ENCODE assay signal across 9 mouse cellular contexts in genomic region chr7:141193348-141193856, GRCm38 (mm10). TPM values are rescaled to one million over a fixed set of nuclear protein-coding genes. Genes with fewer than 3 reads are reported as not detected.
DNase-seq lines count a peak whose midpoint lies in the region; ATAC-seq and TF ChIP-seq lines count a peak whose summit lies in the region.
"Had no signal": no experiment of that assay in that cellular context is flagged by ENCODE, and none has a peak within 500 bp of the region (broad histone marks: within the 10 kb centered on the region; RNA-seq: fewer than 3 reads in every experiment).

No protein-coding gene starts in this region.

- TF ChIP-seq CTCF in G1E (IDR thresholded peaks at IDR 0.05; ENCODE audit: low read depth, low read length): no peak

- 0% methylated on average over 32 of the region's 43 CpGs for WGBS in hindbrain, embryonic 15.5 days
- under 1% methylated on average over 20 of the region's 43 CpGs for WGBS in limb, embryonic 14.5 days
- WGBS in midbrain, embryonic 12.5 days: 0% methylated on average over 36 of the region's 43 CpGs

- H3K4me1 ChIP-seq in G1E (ENCODE audit: insufficient read depth, low read depth, low read length): peaks cover 62% of the 10 kb centered on the region
- peaks cover 29% of the 10 kb centered on the region for H3K4me1 ChIP-seq in hindbrain, embryonic 15.5 days (replicated peaks)
- peaks cover 13% of the 10 kb centered on the region for H3K4me1 ChIP-seq in limb, embryonic 14.5 days (ENCODE audit: control insufficient read depth, insufficient read depth, low read length)
- H3K4me1 ChIP-seq in midbrain, embryonic 12.5 days: peaks cover 28% of the 10 kb centered on the region

- H3K4me2 ChIP-seq in hindbrain, embryonic 15.5 days: peak overlapping the region; percentile 100
- H3K4me2 ChIP-seq in limb, embryonic 14.5 days (replicated peaks; ENCODE audit: low read depth, low read length, severe bottlenecking): peak overlapping the region; percentile 96
- peak overlapping the region; percentile 93 for H3K4me2 ChIP-seq in midbrain, embryonic 12.5 days (replicated peaks)

- peaks cover 52% of the 10 kb centered on the region for H3K36me3 ChIP-seq in G1E (replicated peaks)
- peaks cover 33% of the 10 kb centered on the region for H3K36me3 ChIP-seq in hindbrain, embryonic 15.5 days
- H3K36me3 ChIP-seq in limb, embryonic 14.5 days (ENCODE audit: control insufficient read depth, insufficient read depth, low read length): peaks cover 39% of the 10 kb centered on the region
- H3K36me3 ChIP-seq in midbrain, embryonic 12.5 days: peaks cover 36% of the 10 kb centered on the region

- H3K9me3 ChIP-seq in G1E (replicated peaks): no peaks in the 10 kb centered on the region
- H3K9me3 ChIP-seq in hindbrain, embryonic 15.5 days: no peaks in the 10 kb centered on the region
- H3K9me3 ChIP-seq in limb, embryonic 14.5 days (ENCODE audit: control insufficient read depth, low read length): no peaks in the 10 kb centered on the region
- H3K9me3 ChIP-seq in midbrain, embryonic 12.5 days: no peaks in the 10 kb centered on the region

- no peaks in the 10 kb centered on the region; the same call in 1 of the 2 replicates for H3K27me3 ChIP-seq in G1E (ENCODE audit: insufficient read depth, low read length)
- no peaks in the 10 kb centered on the region for H3K27me3 ChIP-seq in hindbrain, embryonic 15.5 days
- H3K27me3 ChIP-seq in limb, embryonic 14.5 days (ENCODE audit: control insufficient read depth, insufficient read depth, low read length): no peaks in the 10 kb centered on the region
- no peaks in the 10 kb centered on the region for H3K27me3 ChIP-seq in midbrain, embryonic 12.5 days

- peak overlapping the region; percentile 87 for H3K27ac ChIP-seq in hindbrain, embryonic 15.5 days (replicated peaks)
- H3K27ac ChIP-seq in limb, embryonic 14.5 days (replicated peaks; ENCODE audit: low read depth, low read length): peak overlapping the region; percentile 79
- H3K27ac ChIP-seq in midbrain, embryonic 12.5 days (replicated peaks): peak overlapping the region; percentile 85

- TF ChIP-seq POLR2A in limb, embryonic 14.5 days (IDR thresholded peaks at IDR 0.05; ENCODE audit: borderline replicate concordance, extremely low read depth, insufficient read depth, insufficient read length): no peak

- DNase-seq in heart, adult 11 months: peak; percentile 95
- DNase-seq in heart, adult 8-10 months (ENCODE audit: low spot score): no peak
- peak; percentile 39 for DNase-seq in G1E (ENCODE audit: low spot score)
- no peak for DNase-seq in limb, embryonic 14.5 days (ENCODE audit: low spot score)
- peak; percentile 67 for DNase-seq in thymus, postnatal 4 days

- peak overlapping the region; percentile 98 for H3K9ac ChIP-seq in hindbrain, embryonic 15.5 days
- H3K9ac ChIP-seq in limb, embryonic 14.5 days (ENCODE audit: low read depth, low read length, severe bottlenecking): peak overlapping the region; percentile 89
- peak overlapping the region; percentile 97 for H3K9ac ChIP-seq in midbrain, embryonic 12.5 days (replicated peaks)

- ATAC-seq in G1E (ENCODE audit: extremely low read depth, insufficient number of reproducible peaks, low FRiP score, poor library complexity, severe bottlenecking): no peak
- peak; percentile 23 for ATAC-seq in erythroblast, adult 5-6 weeks (replicated peaks; ENCODE audit: low FRiP score, poor library complexity, severe bottlenecking)
- ATAC-seq in hindbrain, embryonic 15.5 days (ENCODE audit: low FRiP score, low read depth): no peak
- no peak; the same call in 1 of the 2 replicates for ATAC-seq in limb, embryonic 14.5 days (ENCODE audit: low FRiP score, low read depth)
- no peak; the same call in none of the 2 replicates for ATAC-seq in midbrain, embryonic 12.5 days (ENCODE audit: low FRiP score, low read depth)

- peak overlapping the region; percentile 89 for H3K4me3 ChIP-seq in G1E (ENCODE audit: low read depth, low read length)
- H3K4me3 ChIP-seq in hindbrain, embryonic 15.5 days: peak overlapping the region; percentile 67
- peak overlapping the region; percentile 92 for H3K4me3 ChIP-seq in limb, embryonic 14.5 days (replicated peaks; ENCODE audit: low read length)
- peak overlapping the region; percentile 93 for H3K4me3 ChIP-seq in midbrain, embryonic 12.5 days

RNA-seq across cellular contexts. Expression of gene Hras, which starts 0.4 kb away (rescaled TPM):
- 100 to 1,000 TPM in 1 of 4 experiments, 10 to 100 TPM in 3; 81.0 to 107 (median 87.7) TPM for total RNA-seq in heart, adult 8-10 months (2022)
- 30.3 and 32.7 TPM in 2 replicates for total RNA-seq in G1E (2014; fragmentation: Nextera tagmentation)
- total RNA-seq in G1E (2017): 29.3 and 31.5 TPM in 2 replicates
- polyA plus RNA-seq in G1E (2012): 31.1 and 38.9 TPM in 2 replicates
- total RNA-seq in erythroblast, adult 5-6 weeks (2015; ENCODE audit: low replicate concordance): 3.8 and 24.9 TPM in 2 replicates
- 11.4 and 20.8 TPM in 2 replicates for total RNA-seq in erythroblast, adult 5-6 weeks (2017; ENCODE audit: low replicate concordance)
- 182 and 186 TPM in 2 replicates for polyA plus RNA-seq in hindbrain, embryonic 15.5 days (2015; fragmentation: Nextera tagmentation; extraction: Ambion mirVana)
- polyA plus RNA-seq in limb, embryonic 14.5 days (2012; rRNA removed): 111 and 112 TPM in 2 replicates
- 136 and 143 TPM in 2 replicates for polyA plus RNA-seq in limb, embryonic 14.5 days (2014; fragmentation: Nextera tagmentation; extraction: Ambion mirVana)
- 93.4 and 96.4 TPM in 2 replicates for polyA plus RNA-seq in midbrain, embryonic 12.5 days (2016; fragmentation: Nextera tagmentation; extraction: Ambion mirVana)

RNA-seq across cellular contexts. Expression of gene Lrrc56, which starts 0.6 kb away (rescaled TPM):
- 1 to 10 TPM; 1.8 to 3.4 (median 3.0) TPM for total RNA-seq in heart, adult 8-10 months (2022)
- total RNA-seq in G1E (2014; fragmentation: Nextera tagmentation) (2.3 and 2.8 TPM in 2 replicates), G1E (2017) (1.3 and 2.7 TPM in 2 replicates)
- 3.3 and 4.0 TPM in 2 replicates for polyA plus RNA-seq in G1E (2012)
- 2.1 TPM in 1 of 2 replicates, not detected in the other for total RNA-seq in erythroblast, adult 5-6 weeks (2015; ENCODE audit: low replicate concordance)
- total RNA-seq in erythroblast, adult 5-6 weeks (2017; ENCODE audit: low replicate concordance): 0.94 and 1.8 TPM in 2 replicates
- 8.8 and 11.2 TPM in 2 replicates for polyA plus RNA-seq in hindbrain, embryonic 15.5 days (2015; fragmentation: Nextera tagmentation; extraction: Ambion mirVana)
- polyA plus RNA-seq in limb, embryonic 14.5 days (2012; rRNA removed): 14.8 and 17.8 TPM in 2 replicates
- polyA plus RNA-seq in limb, embryonic 14.5 days (2014; fragmentation: Nextera tagmentation; extraction: Ambion mirVana): 5.8 and 8.3 TPM in 2 replicates
- polyA plus RNA-seq in midbrain, embryonic 12.5 days (2016; fragmentation: Nextera tagmentation; extraction: Ambion mirVana): 13.1 and 14.4 TPM in 2 replicates

RNA-seq across cellular contexts. Expression of gene Lmntd2, which starts 20.5 kb away (rescaled TPM):
- not detected for total RNA-seq in heart, adult 8-10 months (2022)
- total RNA-seq in G1E (2014; fragmentation: Nextera tagmentation) (1.6 and 2.2 TPM in 2 replicates), G1E (2017) (0.52 and 0.93 TPM in 2 replicates)
- polyA plus RNA-seq in G1E (2012): 0.42 and 0.49 TPM in 2 replicates
- not detected in 2 replicates for total RNA-seq in erythroblast, adult 5-6 weeks (2015; ENCODE audit: low replicate concordance)
- total RNA-seq in erythroblast, adult 5-6 weeks (2017; ENCODE audit: low replicate concordance): 0.17 and 1.7 TPM in 2 replicates
- polyA plus RNA-seq in hindbrain, embryonic 15.5 days (2015; fragmentation: Nextera tagmentation; extraction: Ambion mirVana): 0.68 and 0.70 TPM in 2 replicates
- polyA plus RNA-seq in limb, embryonic 14.5 days (2012; rRNA removed): 6.6 and 6.9 TPM in 2 replicates
- polyA plus RNA-seq in limb, embryonic 14.5 days (2014; fragmentation: Nextera tagmentation; extraction: Ambion mirVana): 0.95 and 1.7 TPM in 2 replicates
- 3.7 and 3.8 TPM in 2 replicates for polyA plus RNA-seq in midbrain, embryonic 12.5 days (2016; fragmentation: Nextera tagmentation; extraction: Ambion mirVana)
- total RNA-seq: layer of hippocampus, adult 18-20 months had no signal

RNA-seq across cellular contexts. Expression of gene Rnh1, which starts 20.7 kb away (rescaled TPM):
- total RNA-seq in heart, adult 8-10 months (2022): 10 to 100 TPM; 71.3 to 75.2 (median 72.9) TPM
- total RNA-seq in G1E (2014; fragmentation: Nextera tagmentation) (14.7 and 16.3 TPM in 2 replicates), G1E (2017) (40.6 and 51.8 TPM in 2 replicates)
- 3.0 and 12.6 TPM in 2 replicates for polyA plus RNA-seq in G1E (2012)
- 11.9 and 13.8 TPM in 2 replicates for total RNA-seq in erythroblast, adult 5-6 weeks (2015; ENCODE audit: low replicate concordance)
- 15.1 and 15.7 TPM in 2 replicates for total RNA-seq in erythroblast, adult 5-6 weeks (2017; ENCODE audit: low replicate concordance)
- polyA plus RNA-seq in hindbrain, embryonic 15.5 days (2015; fragmentation: Nextera tagmentation; extraction: Ambion mirVana): 49.5 and 53.2 TPM in 2 replicates
- 92.3 and 105 TPM in 2 replicates for polyA plus RNA-seq in limb, embryonic 14.5 days (2012; rRNA removed)
- polyA plus RNA-seq in limb, embryonic 14.5 days (2014; fragmentation: Nextera tagmentation; extraction: Ambion mirVana): 190 and 216 TPM in 2 replicates
- polyA plus RNA-seq in midbrain, embryonic 12.5 days (2016; fragmentation: Nextera tagmentation; extraction: Ambion mirVana): 47.4 and 54.9 TPM in 2 replicates

RNA-seq across cellular contexts. Expression of gene Rassf7, which starts 22.3 kb away (rescaled TPM):
- total RNA-seq in heart, adult 8-10 months (2022): under 1 TPM in 3 of 4 experiments, not detected in 1; 0.66 to 0.90 (median 0.73) TPM
- total RNA-seq in G1E (2014; fragmentation: Nextera tagmentation): 15.6 and 51.8 TPM in 2 replicates
- total RNA-seq in G1E (2017): 4.9 and 8.9 TPM in 2 replicates
- 14.1 and 16.8 TPM in 2 replicates for polyA plus RNA-seq in G1E (2012)
- total RNA-seq in erythroblast, adult 5-6 weeks (2015; ENCODE audit: low replicate concordance): 1.7 and 6.0 TPM in 2 replicates
- 3.9 and 12.2 TPM in 2 replicates for total RNA-seq in erythroblast, adult 5-6 weeks (2017; ENCODE audit: low replicate concordance)
- polyA plus RNA-seq in hindbrain, embryonic 15.5 days (2015; fragmentation: Nextera tagmentation; extraction: Ambion mirVana): 24.5 and 25.7 TPM in 2 replicates
- polyA plus RNA-seq in limb, embryonic 14.5 days (2012; rRNA removed): 40.0 and 44.8 TPM in 2 replicates
- 30.9 and 31.7 TPM in 2 replicates for polyA plus RNA-seq in limb, embryonic 14.5 days (2014; fragmentation: Nextera tagmentation; extraction: Ambion mirVana)
- polyA plus RNA-seq in midbrain, embryonic 12.5 days (2016; fragmentation: Nextera tagmentation; extraction: Ambion mirVana): 40.1 and 40.6 TPM in 2 replicates

Comparison
In these comparisons a context has a peak if more than half of its experiments do, and no peak if none do; other contexts are left out.
1. DNase-seq: peak in heart, adult 11 months (single experiment), G1E (single experiment) and thymus, postnatal 4 days (single experiment); none in heart, adult 8-10 months (single experiment) and limb, embryonic 14.5 days (single experiment).
2. Peak in every context shown above with its lines, with median percentiles within 50 percentile points of each other: H3K4me3 ChIP-seq, H3K27ac ChIP-seq, H3K4me2 ChIP-seq and H3K9ac ChIP-seq.